Mouse (Mus musculus): ENCODE data around the gene Ptov1. TPM values are rescaled to one million over a fixed set of nuclear protein-coding genes. Genes with fewer than 3 reads are reported as not detected.
A peak's percentile ranks its signal among the peaks of the same experiment; 100 is the strongest.
"Not testable (repeated sequence)": the region's sequence is repeated elsewhere in the genome, so short reads cannot be mapped to it uniquely, and the experiment has no call there.

The Ptov1 gene
- polyA plus RNA-seq, 1 experiment from 2014 or later = 517 TPM

GRCm38 (mm10) chr7:44884637-44885036 is 15.0 kb upstream of the Ptov1 start:
- peaks cover 53% of the 10 kb centered on the region for H3K36me3 ChIP-seq (replicated peaks)
- H3K4me3 ChIP-seq = no peak overlapping the region
- no peaks in the 10 kb centered on the region for H3K9me3 ChIP-seq
- no peak overlapping the region for H3K27ac ChIP-seq
- H3K9ac ChIP-seq = no peak overlapping the region
- H3K4me1 ChIP-seq = peaks cover 15% of the 10 kb centered on the region
- WGBS = 94% methylated on average over 5 of the region's 5 CpGs
- no peaks in the 10 kb centered on the region for H3K27me3 ChIP-seq (replicated peaks)
- no peak for ATAC-seq (replicated peaks)
- no peak overlapping the region for H3K4me2 ChIP-seq

GRCm38 (mm10) chr7:44883036-44883435 is 13.4 kb upstream of the Ptov1 start:
- no peaks in the 10 kb centered on the region for H3K27me3 ChIP-seq (replicated peaks)
- H3K4me2 ChIP-seq = no peak overlapping the region
- H3K27ac ChIP-seq = no peak overlapping the region
- H3K4me1 ChIP-seq = no peaks in the 10 kb centered on the region
- H3K36me3 ChIP-seq (replicated peaks) = peaks cover 63% of the 10 kb centered on the region
- no peaks in the 10 kb centered on the region for H3K9me3 ChIP-seq
- H3K4me3 ChIP-seq = no peak overlapping the region
- H3K9ac ChIP-seq = no peak overlapping the region
- no peak for ATAC-seq (replicated peaks)
- WGBS = 95% methylated on average over 3 of the region's 3 CpGs

DNA sequence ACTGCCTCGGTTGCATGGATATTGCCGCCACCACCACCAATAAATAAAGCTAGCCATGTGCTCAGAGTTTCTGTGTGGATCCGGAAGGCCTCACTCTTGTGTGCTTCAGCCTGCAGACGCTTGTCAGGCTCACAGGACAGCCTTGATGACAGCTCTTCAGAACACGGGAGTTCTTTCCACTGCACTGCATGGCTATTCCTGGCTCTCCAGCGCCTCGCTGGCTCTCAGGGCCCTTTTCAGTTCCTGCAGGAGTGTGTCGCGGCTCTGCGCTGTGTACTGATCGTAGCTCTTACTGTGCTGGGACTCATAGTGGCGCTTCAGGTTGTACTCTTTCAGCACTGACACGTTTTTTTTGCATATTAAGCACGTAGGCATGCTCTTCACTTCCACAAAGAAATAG is 8.2 kb upstream of the Ptov1 start:
- Histone ChIP-seq H3K4me2 (no peak overlapping the region), H3K27ac (no peak overlapping the region), H3K9me3 (no peaks in the 10 kb centered on the region), H3K36me3 (replicated peaks) (peaks cover 60% of the 10 kb centered on the region), H3K9ac (no peak overlapping the region), H3K4me3 (no peak overlapping the region), H3K4me1 (no peaks in the 10 kb centered on the region), H3K27me3 (replicated peaks) (no peaks in the 10 kb centered on the region)
- 88% methylated on average over 14 of the region's 14 CpGs for WGBS
- ATAC-seq (replicated peaks) = no peak

DNA sequence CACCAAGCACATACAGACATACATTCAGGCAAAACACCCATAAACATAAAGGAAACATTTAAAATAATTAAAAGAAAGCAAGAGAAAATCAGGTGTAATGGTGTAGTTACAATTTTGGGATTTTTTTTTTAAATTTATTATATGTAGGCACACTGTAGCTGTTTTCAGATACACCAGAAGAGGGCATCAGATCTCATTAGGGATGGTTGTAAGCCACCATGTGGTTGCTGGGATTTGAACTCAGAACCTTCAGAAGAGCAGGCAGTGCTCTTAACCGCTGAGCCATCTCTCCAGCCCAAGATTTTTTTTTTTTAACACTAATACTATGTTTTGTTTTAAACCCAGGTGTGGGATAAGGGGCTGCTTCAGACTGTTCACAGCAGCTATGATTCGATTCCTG is 2.2 kb upstream of the Ptov1 start:
- not testable (repeated sequence) for H3K36me3 ChIP-seq (replicated peaks); H3K9ac ChIP-seq; H3K4me3 ChIP-seq; H3K4me2 ChIP-seq; H3K27ac ChIP-seq; ATAC-seq (replicated peaks); H3K9me3 ChIP-seq; H3K27me3 ChIP-seq (replicated peaks)
- peaks cover 25% of the 10 kb centered on the region for H3K4me1 ChIP-seq
- WGBS = 94% methylated on average over 2 of the region's 2 CpGs

DNA sequence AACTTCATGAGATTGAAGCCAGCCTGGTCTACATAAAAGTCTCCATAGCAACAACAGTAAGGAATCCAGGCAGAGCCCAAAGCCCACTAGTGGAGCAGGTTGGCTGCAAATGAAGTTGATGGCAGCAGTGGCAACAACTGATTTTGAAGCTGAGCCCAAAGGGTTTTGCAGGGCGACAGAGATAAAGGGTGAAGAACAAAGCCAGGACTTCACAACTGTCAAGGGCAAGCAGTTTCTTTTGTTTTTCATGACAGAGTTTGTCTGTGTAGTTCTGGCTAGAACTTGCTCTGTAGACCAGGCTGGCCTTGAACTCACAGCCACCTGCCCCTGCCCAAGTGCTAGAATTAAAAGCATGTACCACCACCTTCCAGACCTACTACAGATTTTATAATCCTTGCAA is 1.6 kb upstream of the Ptov1 start:
- Histone ChIP-seq H3K9me3 (no peaks in the 10 kb centered on the region), H3K4me3 (no peak overlapping the region), H3K27ac (no peak overlapping the region), H3K27me3 (replicated peaks) (no peaks in the 10 kb centered on the region), H3K9ac (no peak overlapping the region), H3K36me3 (replicated peaks) (peaks cover 1% of the 10 kb centered on the region; the same call in 1 of the 2 replicates), H3K4me2 (no peak overlapping the region), H3K4me1 (peaks cover 31% of the 10 kb centered on the region)
- no peak for ATAC-seq (replicated peaks)
- WGBS = 19% methylated on average over 1 of the region's 1 CpGs

DNA sequence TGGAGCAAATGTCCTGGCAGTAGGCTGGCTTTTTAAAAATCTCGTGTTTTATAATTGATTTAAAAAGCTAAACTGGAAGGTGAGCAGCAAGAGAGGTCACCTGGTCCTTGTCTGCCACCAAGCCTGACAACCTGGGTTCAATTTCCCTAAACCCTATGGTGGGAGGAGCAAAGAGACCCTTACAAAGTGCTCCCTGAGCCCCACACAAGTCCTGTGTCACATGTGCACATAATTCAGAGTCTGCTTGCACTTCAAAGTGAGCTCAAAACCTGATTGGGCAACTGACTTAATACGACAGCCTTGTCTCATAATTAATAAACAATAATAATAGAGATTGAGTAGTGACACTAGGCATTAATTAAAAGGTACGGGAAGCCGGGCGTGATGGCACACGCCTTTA is 1.0 kb upstream of the Ptov1 start:
- no peak for ATAC-seq (replicated peaks)
- H3K27ac ChIP-seq = peak overlapping the region; percentile 100
- peak overlapping the region; percentile 26 for H3K9ac ChIP-seq
- H3K36me3 ChIP-seq (replicated peaks) = no peaks in the 10 kb centered on the region
- H3K4me2 ChIP-seq = peak overlapping the region; percentile 82
- no peaks in the 10 kb centered on the region for H3K27me3 ChIP-seq (replicated peaks)
- peak overlapping the region; percentile 93; the same call in 1 of the 2 replicates for H3K4me3 ChIP-seq
- H3K4me1 ChIP-seq = peaks cover 36% of the 10 kb centered on the region
- no peaks in the 10 kb centered on the region for H3K9me3 ChIP-seq
- 87% methylated on average over 6 of the region's 6 CpGs for WGBS

GRCm38 (mm10) chr7:44868919-44869696 is 480 bp downstream of the Ptov1 start:
- Histone ChIP-seq H3K36me3 (replicated peaks) (peaks cover 5% of the 10 kb centered on the region), H3K9ac (peak overlapping the region; percentile 99), H3K4me3 (peak overlapping the region; percentile 93), H3K27ac (peak overlapping the region; percentile 100), H3K4me1 (peaks cover 44% of the 10 kb centered on the region), H3K27me3 (replicated peaks) (no peaks in the 10 kb centered on the region), H3K9me3 (no peaks in the 10 kb centered on the region), H3K4me2 (peak overlapping the region; percentile 82)
- peak; percentile 21 for ATAC-seq (replicated peaks)
- WGBS = under 1% methylated on average over 102 of the region's 108 CpGs

DNA sequence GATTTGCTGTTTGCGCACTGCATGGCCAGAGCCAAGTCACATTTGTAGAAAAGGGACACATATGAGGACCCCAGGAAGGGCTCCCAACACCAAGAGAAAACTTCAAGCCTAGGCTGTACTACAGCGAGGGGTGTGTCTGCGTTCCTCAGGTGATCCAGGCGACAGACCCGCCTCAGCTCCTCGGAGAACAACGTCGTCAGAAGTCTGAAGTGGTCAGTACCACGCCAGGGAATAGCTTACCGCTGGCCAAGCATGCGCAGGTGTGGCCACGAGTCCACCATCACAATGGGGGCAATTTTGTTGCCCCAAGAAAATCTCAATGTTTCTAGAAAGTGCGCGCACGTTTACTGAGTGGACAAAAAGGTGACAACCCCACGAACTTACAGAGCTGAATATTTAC is 1.1 kb downstream of the Ptov1 start:
- no peak for ATAC-seq (replicated peaks)
- Histone ChIP-seq H3K9ac (peak overlapping the region; percentile 99), H3K4me2 (peak overlapping the region; percentile 82), H3K9me3 (no peaks in the 10 kb centered on the region), H3K4me3 (peak overlapping the region; percentile 93), H3K36me3 (replicated peaks) (peaks cover 12% of the 10 kb centered on the region), H3K4me1 (peaks cover 44% of the 10 kb centered on the region), H3K27ac (peak overlapping the region; percentile 100), H3K27me3 (replicated peaks) (no peaks in the 10 kb centered on the region)
- 4% methylated on average over 16 of the region's 16 CpGs for WGBS

- Histone ChIP-seq H3K9me3 (no peaks in the 10 kb centered on the region), H3K27ac (peak overlapping the region; percentile 100), H3K4me3 (peak overlapping the region; percentile 93), H3K4me2 (peak overlapping the region; percentile 82), H3K4me1 (peaks cover 44% of the 10 kb centered on the region), H3K36me3 (replicated peaks) (peaks cover 18% of the 10 kb centered on the region), H3K27me3 (replicated peaks) (no peaks in the 10 kb centered on the region), H3K9ac (peak overlapping the region; percentile 99)
- ATAC-seq (replicated peaks) = no peak
- 40% methylated on average over 9 of the region's 9 CpGs for WGBS
These were observed 1.8 kb downstream of the Ptov1 start for GRCm38 (mm10) chr7:44867802-44868201.

- Histone ChIP-seq H3K9me3 (no peaks in the 10 kb centered on the region), H3K27ac (0 out of 2 replicates have a peak overlapping the region, but pooled peaks have one; percentile 8), H3K4me3 (peak overlapping the region; percentile 93), H3K36me3 (replicated peaks) (peaks cover 24% of the 10 kb centered on the region), H3K27me3 (replicated peaks) (no peaks in the 10 kb centered on the region), H3K4me1 (peaks cover 44% of the 10 kb centered on the region), H3K4me2 (peak overlapping the region; percentile 82), H3K9ac (peak overlapping the region; percentile 99)
- 72% methylated on average over 19 of the region's 19 CpGs for WGBS
- no peak for ATAC-seq (replicated peaks)
These were observed 2.4 kb downstream of the Ptov1 start for GRCm38 (mm10) chr7:44867010-44867702.

DNA sequence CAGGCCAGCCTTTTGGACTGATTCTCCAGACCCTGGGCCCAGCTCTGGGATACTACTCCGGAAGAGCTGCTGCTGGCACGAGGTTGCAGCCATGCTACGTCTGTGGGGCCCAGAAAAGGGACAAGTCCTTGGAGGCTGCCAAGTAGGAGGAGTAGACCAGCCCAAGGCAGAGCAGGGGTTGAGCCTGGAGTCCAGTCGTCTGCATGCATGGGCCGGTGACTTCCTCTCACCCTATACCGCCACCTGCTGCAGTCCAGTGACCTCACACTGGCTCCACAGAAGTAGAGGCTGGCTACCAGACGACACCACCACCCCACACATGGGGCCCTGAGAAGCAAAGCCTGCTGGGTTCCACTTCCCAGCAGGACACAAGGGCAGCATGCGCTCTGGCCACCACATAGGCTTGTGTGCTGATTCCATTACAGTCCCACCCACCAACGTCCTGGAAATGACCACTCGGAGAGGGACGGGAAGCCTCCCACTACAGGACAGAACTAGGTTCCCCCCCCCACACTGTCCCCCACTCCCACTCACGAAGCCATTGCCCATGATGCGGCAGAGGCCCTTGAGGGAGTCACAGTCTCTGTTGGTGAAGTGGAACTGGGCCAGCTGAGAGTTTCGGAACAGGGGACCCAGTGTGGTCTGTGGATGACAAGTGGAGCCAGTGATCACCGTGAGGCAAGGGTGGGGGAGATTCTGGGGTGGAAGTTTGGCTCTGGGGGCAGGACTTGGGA is 3.1 kb downstream of the Ptov1 start:
- H3K27ac ChIP-seq = 0 out of 2 replicates have a peak overlapping the region, but pooled peaks have one; percentile 8
- H3K27me3 ChIP-seq (replicated peaks) = no peaks in the 10 kb centered on the region
- peak overlapping the region; percentile 82 for H3K4me2 ChIP-seq
- H3K9ac ChIP-seq = no peak overlapping the region
- 56% methylated on average over 15 of the region's 15 CpGs for WGBS
- no peak for ATAC-seq (replicated peaks)
- no peaks in the 10 kb centered on the region for H3K9me3 ChIP-seq
- peaks cover 45% of the 10 kb centered on the region for H3K4me1 ChIP-seq
- peaks cover 25% of the 10 kb centered on the region for H3K36me3 ChIP-seq (replicated peaks)
- H3K4me3 ChIP-seq = peak overlapping the region; percentile 93; the same call in 1 of the 2 replicates

Data from midbrain, embryonic 15.5 days (tissue).